Comparison of ENCODE assay signal across 14 mouse cellular contexts in genomic region chr12:51100868-51101267, GRCm38 (mm10).
A peak's percentile ranks its signal among the peaks of the same experiment; 100 is the strongest.
DNase-seq lines count a peak whose midpoint lies in the region; ATAC-seq and TF ChIP-seq lines count a peak whose summit lies in the region.
"Had no signal": no experiment of that assay in that cellular context is flagged by ENCODE, and none has a peak within 500 bp of the region (broad histone marks: within the 10 kb centered on the region; RNA-seq: fewer than 3 reads in every experiment).

No protein-coding gene starts in this region.

- no peak overlapping the region for H3K9ac ChIP-seq in kidney, postnatal 0 days (ENCODE audit: low read depth, low read length)
- H3K9ac ChIP-seq in lung, embryonic 16.5 days (ENCODE audit: low read length), result no peak overlapping the region
- H3K9ac ChIP-seq in stomach, embryonic 15.5 days, result no peak overlapping the region
- H3K9ac ChIP-seq: liver, embryonic 15.5 days had no signal

- H3K27me3 ChIP-seq in kidney, postnatal 0 days (ENCODE audit: insufficient read depth, low read length), result no peaks in the 10 kb centered on the region
- no peaks in the 10 kb centered on the region for H3K27me3 ChIP-seq in kidney, adult 2 months (replicated peaks; ENCODE audit: control insufficient read depth, insufficient read depth, low read length)
- H3K27me3 ChIP-seq in lung, embryonic 16.5 days (ENCODE audit: control insufficient read depth, insufficient read depth, low read depth, low read length), result no peaks in the 10 kb centered on the region
- no peaks in the 10 kb centered on the region for H3K27me3 ChIP-seq in stomach, embryonic 15.5 days (replicated peaks)
- H3K27me3 ChIP-seq: liver, embryonic 15.5 days had no signal

- no peak for ATAC-seq in kidney, postnatal 0 days (replicated peaks; ENCODE audit: low FRiP score, low read depth)
- ATAC-seq in lung, embryonic 16.5 days (ENCODE audit: low read depth), result peak; percentile 83
- ATAC-seq in stomach, embryonic 15.5 days (ENCODE audit: insufficient read depth, low FRiP score, low read depth), result peak; percentile 60; the same call in 1 of the 2 replicates
- no peak for ATAC-seq in inflammation-experienced regulatory T-cells, adult 6 months
- ATAC-seq: hindbrain, embryonic 16.5 days had no signal

- H3K9me3 ChIP-seq in kidney, postnatal 0 days (replicated peaks; ENCODE audit: low read length), result no peaks in the 10 kb centered on the region
- no peaks in the 10 kb centered on the region for H3K9me3 ChIP-seq in lung, embryonic 16.5 days (ENCODE audit: control insufficient read depth, low read length)
- H3K9me3 ChIP-seq in stomach, embryonic 15.5 days, result no peaks in the 10 kb centered on the region
- H3K9me3 ChIP-seq: liver, embryonic 15.5 days had no signal

- peak; percentile 5 for DNase-seq in embryo, embryonic 11 days
- no peak for DNase-seq in embryo, embryonic 10.5 days (ENCODE audit: low spot score)
- peak; percentile 73 for DNase-seq in kidney, postnatal 0 days (ENCODE audit: low spot score)
- no peak for DNase-seq in kidney, adult 2 months
- DNase-seq in lung, postnatal 4 days, result no peak
- DNase-seq: adrenal gland, adult 8-10 months; cerebellum, postnatal 36 days; heart, adult 2 months; heart, postnatal 14 days had no signal

- no peak overlapping the region for H3K27ac ChIP-seq in kidney, postnatal 0 days
- no peak overlapping the region for H3K27ac ChIP-seq in kidney, adult 2 months (ENCODE audit: insufficient read depth, low read depth, low read length)
- H3K27ac ChIP-seq in lung, embryonic 16.5 days (ENCODE audit: low read length), result no peak overlapping the region
- H3K27ac ChIP-seq in stomach, embryonic 15.5 days, result no peak overlapping the region
- H3K27ac ChIP-seq: heart, adult 2 months; liver, embryonic 15.5 days had no signal

- H3K4me1 ChIP-seq in kidney, postnatal 0 days (replicated peaks; ENCODE audit: insufficient read depth, low read length), result no peaks in the 10 kb centered on the region
- H3K4me1 ChIP-seq in kidney, adult 2 months (ENCODE audit: control insufficient read depth, insufficient read depth, low read length), result no peaks in the 10 kb centered on the region
- peaks cover 2% of the 10 kb centered on the region; the same call in 1 of the 2 replicates for H3K4me1 ChIP-seq in lung, embryonic 16.5 days (replicated peaks; ENCODE audit: control insufficient read depth, insufficient read depth, low read length)
- no peaks in the 10 kb centered on the region for H3K4me1 ChIP-seq in stomach, embryonic 15.5 days
- H3K4me1 ChIP-seq: liver, embryonic 15.5 days had no signal

- no peak overlapping the region for H3K4me3 ChIP-seq in kidney, postnatal 0 days (replicated peaks; ENCODE audit: low read depth, low read length)
- H3K4me3 ChIP-seq in kidney, adult 2 months (ENCODE audit: insufficient read depth, low read depth, low read length), result no peak overlapping the region
- no peak overlapping the region for H3K4me3 ChIP-seq in lung, embryonic 16.5 days (ENCODE audit: low read length)
- no peak overlapping the region for H3K4me3 ChIP-seq in stomach, embryonic 15.5 days (replicated peaks)
- H3K4me3 ChIP-seq: heart, adult 2 months; liver, embryonic 15.5 days had no signal

- H3K36me3 ChIP-seq in kidney, postnatal 0 days (ENCODE audit: insufficient read depth, low read length), result no peaks in the 10 kb centered on the region
- no peaks in the 10 kb centered on the region for H3K36me3 ChIP-seq in kidney, adult 2 months (ENCODE audit: control insufficient read depth, insufficient read depth, low read length)
- H3K36me3 ChIP-seq in lung, embryonic 16.5 days (ENCODE audit: control insufficient read depth, insufficient read depth, low read length), result no peaks in the 10 kb centered on the region
- no peaks in the 10 kb centered on the region for H3K36me3 ChIP-seq in stomach, embryonic 15.5 days
- H3K36me3 ChIP-seq: liver, embryonic 15.5 days had no signal

- TF ChIP-seq CTCF in kidney, postnatal 0 days (IDR thresholded peaks at IDR 0.05; ENCODE audit: low read depth), result no peak
- TF ChIP-seq CTCF in kidney, adult 2 months (conservative IDR thresholded peaks at IDR 0.05; ENCODE audit: insufficient read depth, insufficient read length, low read depth, low read length), result no peak

- WGBS in kidney, postnatal 0 days, result 69% methylated on average over 5 of the region's 5 CpGs
- 71% methylated on average over 5 of the region's 5 CpGs for WGBS in kidney, adult 2 months
- WGBS in lung, embryonic 16.5 days, result 58% methylated on average over 5 of the region's 5 CpGs
- 55% methylated on average over 5 of the region's 5 CpGs for WGBS in stomach, embryonic 15.5 days

- TF ChIP-seq POLR2A in kidney, adult 2 months (IDR thresholded peaks at IDR 0.05; ENCODE audit: low read depth, low read length), result no peak

- no peak overlapping the region for H3K4me2 ChIP-seq in kidney, postnatal 0 days (ENCODE audit: low read length)
- H3K4me2 ChIP-seq in lung, embryonic 16.5 days (ENCODE audit: low read depth, low read length), result no peak overlapping the region
- H3K4me2 ChIP-seq in stomach, embryonic 15.5 days, result no peak overlapping the region
- H3K4me2 ChIP-seq: liver, embryonic 15.5 days had no signal

Comparison
In these comparisons a context has a peak if more than half of its experiments do, and no peak if none do; other contexts are left out.
1. DNase-seq: peak in embryo, embryonic 11 days (single experiment) and kidney, postnatal 0 days (single experiment); none in embryo, embryonic 10.5 days (single experiment), kidney, adult 2 months (single experiment) and lung, postnatal 4 days (0 of 2).
2. ATAC-seq: peak in lung, embryonic 16.5 days (single experiment) and stomach, embryonic 15.5 days (single experiment); none in kidney, postnatal 0 days (single experiment) and inflammation-experienced regulatory T-cells, adult 6 months (single experiment).